Mouse (Mus musculus) olfactory bulb, adult 2 months (tissue): Measurements from ENCODE around the gene Klf4.

ENCODE experiments used
- CTCF ChIP-seq: fragments of 200-500 bp; IDR thresholded peaks from 2 replicates; pipeline ENCODE4 v1.5.1; 2012; ENCODE audit warnings: low read depth, mild to moderate bottlenecking, low read length, moderate library complexity; ENCODE audit not compliant: insufficient read depth
- POLR2A ChIP-seq: fragments of 200-500 bp; IDR thresholded peaks from 2 replicates; pipeline ENCODE4 v1.6.1; 2012; ENCODE audit warnings: mild to moderate bottlenecking, low read depth, low read length, moderate library complexity; ENCODE audit not compliant: insufficient read depth

- TF ChIP-seq CTCF: 0 out of 2 replicates have a peak, but pooled peaks have one; percentile 11
- TF ChIP-seq POLR2A: no peak
Measured at GRCm38 (mm10) chr4:55531096-55531855, 990 bp downstream of the Klf4 start.
